Mouse (Mus musculus) hindbrain, embryonic 13.5 days (tissue): ENCODE data around the gene Olfr547. TPM values are rescaled to one million over a fixed set of nuclear protein-coding genes. Genes with fewer than 3 reads are reported as not detected.
"Not testable (repeated sequence)": the region's sequence is repeated elsewhere in the genome, so short reads cannot be mapped to it uniquely, and the experiment has no call there.

Experiments used
- ATAC-seq: fragments of 200-750 bp; cut with Nextera tagmentation; 2 replicates; pipeline ENCODE4 v1.8.0; 2017; ENCODE audit warnings: moderate TSS enrichment; ENCODE audit not compliant: low FRiP score
- H3K27ac ChIP-seq: fragments of 300-500 bp; sonication (generic); 2 replicates; pipeline ENCODE4 v1.5.1; 2015; ENCODE audit warnings: inconsistent platforms, mild to moderate bottlenecking, moderate library complexity
- H3K27me3 ChIP-seq: fragments of 300-500 bp; sonication (generic); 2 replicates; pipeline ENCODE4 v1.6.1; 2015; ENCODE audit warnings: mild to moderate bottlenecking, inconsistent platforms
- H3K36me3 ChIP-seq: fragments of 300-500 bp; sonication (generic); 2 replicates; pipeline ENCODE4 v1.6.1; 2015; ENCODE audit warnings: mild to moderate bottlenecking, inconsistent platforms
- H3K4me1 ChIP-seq: fragments of 300-500 bp; sonication (generic); replicated peaks from 2 replicates; pipeline ENCODE4 v1.6.1; 2015; ENCODE audit warnings: inconsistent platforms
- H3K4me2 ChIP-seq: fragments of 300-500 bp; sonication (generic); 2 replicates; pipeline ENCODE4 v1.6.1; 2015; ENCODE audit warnings: inconsistent platforms, mild to moderate bottlenecking, moderate library complexity
- H3K4me3 ChIP-seq: fragments of 300-500 bp; sonication (generic); 2 replicates; pipeline ENCODE4 v1.5.1; 2015; ENCODE audit warnings: mild to moderate bottlenecking, inconsistent platforms
- H3K9ac ChIP-seq: fragments of 300-500 bp; sonication (generic); 2 replicates; pipeline ENCODE4 v1.6.1; 2015; ENCODE audit warnings: mild to moderate bottlenecking, inconsistent platforms
- H3K9me3 ChIP-seq: fragments of 300-500 bp; sonication (generic); 2 replicates; pipeline ENCODE4 v1.6.1; 2016; ENCODE audit warnings: inconsistent platforms
- WGBS: fragments of 180-500 bp; shearing (Covaris S2); methylation state at CpG from one replicate; pipeline ENCODE4 v1.1.7; 2015; 5-methylcytosine and 5-hydroxymethylcytosine counted together
- polyA plus RNA-seq: library from polyadenylated mRNA; unstranded; fragments of >200 nt; fragmentation: Nextera tagmentation; extraction: Ambion mirVana; gene quantifications from 2 replicates; pipeline ENCODE4 v1.2.1, GENCODE M21; 2015

Gene Olfr547
- not detected in 2 replicates for polyA plus RNA-seq

DNA sequence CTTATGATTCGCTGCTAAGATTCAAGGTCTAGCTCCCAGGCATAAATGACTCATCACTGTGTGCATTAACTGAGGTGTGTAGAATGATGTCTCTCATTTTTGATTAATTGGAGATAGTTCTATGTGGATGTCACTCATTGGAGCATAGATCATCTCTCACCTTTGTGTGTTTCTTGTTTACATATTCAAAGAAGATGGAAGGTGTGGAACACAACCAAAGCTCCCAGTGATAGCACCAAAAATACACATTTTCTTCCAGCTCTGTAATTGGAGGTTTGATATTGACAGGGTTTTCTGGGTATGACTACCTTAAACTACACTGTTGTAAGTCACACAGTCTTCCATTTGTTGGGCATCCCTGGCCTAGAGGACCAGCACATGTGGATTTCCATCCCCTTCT lies at the start of gene Olfr547:
Gene Olfr547 (plus strand): TSS at position 301 of the 400 bp plus-strand sequence.
- Histone ChIP-seq H3K36me3 (no peaks in the 10 kb centered on the region), H3K4me2 (no peak within 1 kb of the TSS)

DNA sequence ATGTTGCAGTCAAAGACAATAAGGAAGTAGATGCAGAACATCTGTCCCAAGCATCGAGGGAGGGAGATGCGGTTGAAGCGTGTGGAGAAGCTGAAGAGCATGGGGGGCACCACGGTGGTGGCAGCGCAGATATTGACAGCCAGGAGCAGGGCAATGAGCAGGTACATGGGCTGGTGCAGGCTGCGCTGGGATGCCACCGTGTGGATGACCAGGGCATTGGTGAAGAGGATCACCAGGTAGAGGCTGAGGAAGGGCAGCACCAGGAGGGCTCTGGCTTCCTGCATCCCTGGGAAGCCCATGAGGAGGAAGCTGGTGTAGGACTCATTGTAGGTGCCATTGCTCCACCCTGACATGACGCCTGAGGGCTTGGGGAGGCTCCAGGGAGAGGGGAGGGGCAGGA lies 49.8 kb upstream of the Olfr547 start:
- 66% methylated on average over 8 of the region's 8 CpGs for WGBS
- not testable (repeated sequence) for H3K36me3 ChIP-seq, ATAC-seq, H3K4me1 ChIP-seq, H3K4me3 ChIP-seq, H3K27me3 ChIP-seq, H3K4me2 ChIP-seq, H3K9me3 ChIP-seq, H3K27ac ChIP-seq, H3K9ac ChIP-seq

More for the DNA sequence above, at the start of gene Olfr547:
- H3K27ac ChIP-seq = no peak within 1 kb of the TSS
- H3K4me1 ChIP-seq = no peaks in the 10 kb centered on the region
- H3K9ac ChIP-seq = no peak within 1 kb of the TSS
- 85% methylated on average over 1 of the region's 1 CpGs for WGBS
- H3K4me3 ChIP-seq = no peak within 1 kb of the TSS
- no peaks in the 10 kb centered on the region for H3K27me3 ChIP-seq
- no peak for ATAC-seq
- H3K9me3 ChIP-seq = no peaks in the 10 kb centered on the region

DNA sequence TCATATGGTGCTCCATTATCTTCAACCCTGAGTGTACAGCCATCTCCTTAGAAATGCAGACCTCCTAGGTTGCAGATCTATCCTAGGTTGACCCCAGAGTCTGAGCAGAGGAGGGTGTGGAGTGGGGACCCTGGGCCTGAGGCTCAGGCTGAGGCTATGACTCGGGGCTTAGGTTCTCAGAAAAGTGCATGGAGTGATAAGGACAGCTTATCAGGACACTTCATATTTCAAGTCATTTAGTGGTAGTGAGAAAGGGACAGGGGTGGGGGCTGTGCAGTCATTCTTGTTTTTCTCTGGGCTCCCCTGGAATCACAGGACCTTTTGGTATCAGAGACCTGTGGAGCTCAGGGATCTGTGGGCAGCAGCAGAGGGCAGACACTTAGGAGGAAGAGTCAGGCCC lies 48.4 kb upstream of the Olfr547 start:
- Histone ChIP-seq H3K4me3 (no peak overlapping the region), H3K9ac (no peak overlapping the region), H3K4me1 (no peaks in the 10 kb centered on the region), H3K36me3 (no peaks in the 10 kb centered on the region), H3K9me3 (no peaks in the 10 kb centered on the region), H3K27ac (no peak overlapping the region), H3K4me2 (no peak overlapping the region), H3K27me3 (no peaks in the 10 kb centered on the region)
- WGBS = 95% methylated on average over 1 of the region's 1 CpGs
- no peak for ATAC-seq

DNA sequence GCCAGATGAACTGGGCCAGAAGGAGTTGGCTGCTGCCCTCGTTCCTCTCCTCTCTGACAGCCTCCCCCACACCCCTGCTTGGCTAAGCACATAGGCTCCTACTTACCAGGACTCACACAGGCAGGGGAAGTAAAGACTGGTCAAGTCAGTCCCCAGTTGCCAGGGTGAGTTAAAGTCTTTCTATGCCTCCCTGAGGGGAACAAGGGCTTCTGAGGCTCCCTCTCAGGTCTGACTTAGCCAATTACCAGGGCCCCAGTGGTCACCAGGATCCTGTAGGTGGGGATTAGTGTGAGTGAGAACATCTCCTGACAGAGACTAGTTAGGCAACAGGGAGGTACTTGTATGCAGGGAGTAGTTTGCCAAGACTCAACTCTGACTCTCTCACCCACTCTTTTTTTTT lies 46.4 kb upstream of the Olfr547 start, which contains the start of gene Olfr544:
Gene Olfr544 (minus strand): TSS at position 153 of the 400 bp plus-strand sequence.
- no peak for ATAC-seq
- H3K4me1 ChIP-seq = no peaks in the 10 kb centered on the region
- no peak within 1 kb of the TSS for H3K4me2 ChIP-seq
- 54% methylated on average over 1 of the region's 1 CpGs for WGBS
- no peak within 1 kb of the TSS for H3K9ac ChIP-seq
- no peaks in the 10 kb centered on the region for H3K36me3 ChIP-seq
- no peak within 1 kb of the TSS for H3K27ac ChIP-seq
- no peaks in the 10 kb centered on the region for H3K9me3 ChIP-seq
- no peaks in the 10 kb centered on the region for H3K27me3 ChIP-seq
- no peak within 1 kb of the TSS for H3K4me3 ChIP-seq

DNA sequence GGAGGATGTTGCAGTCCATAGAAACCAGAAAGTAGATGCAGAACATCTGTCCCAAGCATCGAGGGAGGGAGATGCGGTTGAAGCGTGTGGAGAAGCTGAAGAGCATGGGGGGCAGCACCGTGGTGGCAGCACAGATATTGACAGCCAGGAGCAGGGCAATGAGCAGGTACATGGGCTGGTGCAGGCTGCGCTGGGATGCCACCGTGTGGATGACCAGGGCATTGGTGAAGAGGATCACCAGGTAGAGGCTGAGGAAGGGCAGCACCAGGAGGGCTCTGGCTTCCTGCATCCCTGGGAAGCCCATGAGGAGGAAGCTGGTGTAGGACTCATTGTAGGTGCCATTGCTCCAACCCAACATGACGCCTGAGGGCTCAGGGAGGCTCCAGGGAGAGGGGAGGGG lies 40.1 kb upstream of the Olfr547 start:
- not testable (repeated sequence) for ATAC-seq, H3K27ac ChIP-seq, H3K9me3 ChIP-seq, H3K4me1 ChIP-seq, H3K9ac ChIP-seq, H3K27me3 ChIP-seq, H3K4me2 ChIP-seq, H3K4me3 ChIP-seq, H3K36me3 ChIP-seq
- 58% methylated on average over 7 of the region's 7 CpGs for WGBS

DNA sequence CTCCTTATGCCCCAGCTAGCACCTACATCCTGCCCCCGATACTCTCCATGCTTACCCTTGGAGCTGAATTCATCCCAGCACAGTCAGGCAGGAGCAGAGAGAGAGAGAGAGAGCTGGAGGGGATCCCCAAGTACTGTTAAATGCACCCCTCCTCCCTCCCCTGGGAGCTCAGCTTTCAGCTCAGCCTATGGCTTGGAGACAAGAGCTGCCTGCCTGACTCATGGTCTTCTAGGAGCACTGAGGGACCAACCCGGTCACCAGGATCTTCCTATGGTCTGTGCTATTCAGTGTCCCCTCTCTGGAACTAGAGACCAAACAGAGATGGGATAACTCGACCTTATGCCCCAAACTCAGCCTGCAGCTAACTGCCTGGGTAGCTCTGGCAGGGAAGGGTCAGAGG lies 35.1 kb upstream of the Olfr547 start, which contains the start of gene Olfr545:
Gene Olfr545 (minus strand): TSS at position 101 of the 400 bp plus-strand sequence.
- Histone ChIP-seq H3K27me3 (no peaks in the 10 kb centered on the region), H3K27ac (no peak within 1 kb of the TSS), H3K9me3 (no peaks in the 10 kb centered on the region), H3K4me3 (no peak within 1 kb of the TSS), H3K36me3 (no peaks in the 10 kb centered on the region), H3K4me1 (no peaks in the 10 kb centered on the region), H3K4me2 (no peak within 1 kb of the TSS), H3K9ac (no peak within 1 kb of the TSS)
- no peak for ATAC-seq
- WGBS = 64% methylated on average over 3 of the region's 3 CpGs

DNA sequence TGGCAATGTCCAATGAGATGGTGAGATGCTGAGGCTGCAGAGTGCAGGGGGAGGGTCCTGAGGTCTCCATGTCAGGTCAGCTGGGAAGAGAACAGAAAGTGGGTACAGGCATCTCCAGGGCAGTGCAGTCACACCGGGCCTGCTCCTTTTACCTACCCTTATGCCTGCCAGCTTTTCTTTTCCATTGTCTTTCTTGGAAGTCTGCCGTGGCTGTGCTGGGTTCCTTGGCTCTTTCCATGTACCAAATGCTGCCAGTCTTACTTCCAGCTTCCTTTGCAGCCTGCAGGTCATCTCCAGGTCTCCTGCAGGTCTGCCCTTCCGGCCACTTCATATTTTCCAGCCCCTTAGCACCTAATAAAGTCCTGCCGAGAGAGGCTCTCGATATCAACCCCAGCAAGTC lies 32.6 kb upstream of the Olfr547 start:
- H3K27me3 ChIP-seq = no peaks in the 10 kb centered on the region
- no peak overlapping the region for H3K27ac ChIP-seq
- H3K9ac ChIP-seq = no peak overlapping the region
- no peak for ATAC-seq
- no peaks in the 10 kb centered on the region for H3K36me3 ChIP-seq
- no peak overlapping the region for H3K4me3 ChIP-seq
- no peak overlapping the region for H3K4me2 ChIP-seq
- H3K9me3 ChIP-seq = no peaks in the 10 kb centered on the region
- WGBS = 84% methylated on average over 5 of the region's 5 CpGs
- no peaks in the 10 kb centered on the region for H3K4me1 ChIP-seq

DNA sequence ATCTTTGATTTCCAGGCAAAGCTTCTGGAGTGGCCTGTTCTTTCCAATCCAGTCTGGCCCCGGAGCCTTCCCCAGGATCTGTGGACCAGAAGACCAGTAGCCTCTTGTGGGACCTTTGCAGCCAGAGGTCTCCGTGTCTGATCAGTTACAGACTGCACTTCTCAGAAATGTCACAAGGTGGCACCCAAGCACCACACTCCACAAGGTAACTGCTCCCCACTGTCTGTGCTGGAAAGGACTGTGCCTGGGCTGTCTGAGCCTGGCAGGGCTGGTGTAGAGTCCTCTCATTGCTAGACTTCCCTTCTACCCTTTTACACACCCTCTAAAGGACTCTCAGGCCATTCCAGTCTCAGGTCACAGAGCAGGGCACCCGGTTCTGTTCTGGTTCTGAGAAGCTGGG lies 27.7 kb upstream of the Olfr547 start:
- 43% methylated on average over 3 of the region's 3 CpGs for WGBS
- ATAC-seq = peak; percentile 84
- peaks cover 6% of the 10 kb centered on the region; the same call in 1 of the 2 replicates for H3K27me3 ChIP-seq

DNA sequence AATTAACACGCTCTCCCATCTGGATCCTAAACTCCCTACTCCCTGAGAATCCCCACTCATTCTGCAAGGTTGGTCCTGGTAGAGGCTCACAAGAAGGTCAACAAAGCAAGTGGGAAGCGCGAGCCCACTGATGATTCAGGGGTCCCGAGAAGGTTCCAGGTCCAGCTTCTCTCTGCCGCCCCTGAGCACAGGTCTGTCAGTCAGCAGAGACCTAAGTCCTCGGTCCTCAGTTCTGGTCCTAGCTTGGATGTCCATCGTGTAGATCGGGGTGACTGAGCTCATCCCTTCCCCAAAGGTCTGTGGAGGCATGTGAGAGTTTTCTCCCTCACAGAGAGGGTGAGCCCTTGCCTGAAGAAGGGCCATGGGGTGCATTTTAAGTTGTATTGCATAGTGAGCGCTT lies 26.5 kb upstream of the Olfr547 start:
- H3K4me2 ChIP-seq = no peak overlapping the region
- H3K4me3 ChIP-seq = no peak overlapping the region
- H3K9ac ChIP-seq = no peak overlapping the region
- H3K27ac ChIP-seq = no peak overlapping the region
- 91% methylated on average over 9 of the region's 9 CpGs for WGBS
- no peaks in the 10 kb centered on the region for H3K9me3 ChIP-seq
- peaks cover 13% of the 10 kb centered on the region; the same call in 1 of the 2 replicates for H3K27me3 ChIP-seq
- 0 out of 2 replicates have a peak, but pooled peaks cover 3% of the 10 kb centered on the region for H3K4me1 ChIP-seq
- no peak for ATAC-seq
- no peaks in the 10 kb centered on the region for H3K36me3 ChIP-seq

More for the DNA sequence above, 27.7 kb upstream of the Olfr547 start:
- no peaks in the 10 kb centered on the region for H3K36me3 ChIP-seq
- no peak overlapping the region for H3K4me3 ChIP-seq
- no peaks in the 10 kb centered on the region for H3K9me3 ChIP-seq
- no peak overlapping the region for H3K27ac ChIP-seq
- no peaks in the 10 kb centered on the region for H3K4me1 ChIP-seq
- H3K9ac ChIP-seq = no peak overlapping the region
- H3K4me2 ChIP-seq = no peak overlapping the region

DNA sequence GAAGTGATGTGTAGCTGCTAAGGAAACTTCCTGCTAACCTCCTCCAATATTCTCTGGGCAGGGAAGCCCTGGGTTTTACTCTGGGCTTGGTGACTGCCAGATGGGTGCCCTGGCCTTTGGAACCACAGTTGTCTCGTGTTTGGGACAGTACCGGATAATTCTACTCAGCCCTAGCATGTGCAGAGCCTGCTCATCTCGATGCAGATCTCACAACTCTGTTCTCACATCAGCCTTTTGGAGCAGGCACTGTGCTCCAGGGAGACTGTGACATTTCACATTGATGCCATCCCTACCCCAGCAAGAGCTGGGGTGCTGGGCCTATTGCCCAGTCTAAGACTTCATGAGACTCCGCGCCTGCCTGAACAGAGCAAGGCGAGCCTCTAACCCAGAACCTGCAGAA lies 25.9 kb upstream of the Olfr547 start:
- Histone ChIP-seq H3K27ac (no peak overlapping the region), H3K9me3 (no peaks in the 10 kb centered on the region), H3K36me3 (no peaks in the 10 kb centered on the region), H3K4me2 (no peak overlapping the region), H3K27me3 (peaks cover 16% of the 10 kb centered on the region), H3K4me1 (0 out of 2 replicates have a peak, but pooled peaks cover 8% of the 10 kb centered on the region), H3K4me3 (no peak overlapping the region), H3K9ac (no peak overlapping the region)
- ATAC-seq = no peak
- WGBS = 90% methylated on average over 6 of the region's 6 CpGs

DNA sequence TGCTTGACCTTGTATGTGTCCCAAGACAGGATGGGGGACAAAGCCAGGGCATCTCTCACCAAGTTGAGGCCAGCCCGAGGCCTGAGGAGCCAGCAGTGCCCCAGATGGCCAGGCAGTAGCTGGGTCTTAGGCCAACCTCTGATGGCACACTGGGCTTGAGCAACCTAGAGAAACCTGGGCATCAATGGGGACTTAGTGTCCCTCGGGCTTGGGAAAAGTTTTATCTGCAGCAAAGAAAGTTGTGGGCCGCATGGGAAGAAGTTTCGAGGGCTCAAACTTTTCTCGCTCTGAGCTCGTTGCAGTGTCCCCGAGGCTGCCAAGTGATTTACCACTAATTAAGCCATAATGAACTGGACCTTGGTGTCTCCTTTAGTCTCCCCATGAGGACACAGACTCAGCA lies 24.8 kb upstream of the Olfr547 start:
- H3K9ac ChIP-seq = no peak overlapping the region
- no peak overlapping the region for H3K27ac ChIP-seq
- no peak for ATAC-seq
- no peak overlapping the region for H3K4me3 ChIP-seq
- peaks cover 23% of the 10 kb centered on the region for H3K27me3 ChIP-seq
- no peak overlapping the region for H3K4me2 ChIP-seq
- H3K36me3 ChIP-seq = no peaks in the 10 kb centered on the region
- H3K4me1 ChIP-seq = 0 out of 2 replicates have a peak, but pooled peaks cover 9% of the 10 kb centered on the region
- 80% methylated on average over 7 of the region's 7 CpGs for WGBS
- no peaks in the 10 kb centered on the region for H3K9me3 ChIP-seq

DNA sequence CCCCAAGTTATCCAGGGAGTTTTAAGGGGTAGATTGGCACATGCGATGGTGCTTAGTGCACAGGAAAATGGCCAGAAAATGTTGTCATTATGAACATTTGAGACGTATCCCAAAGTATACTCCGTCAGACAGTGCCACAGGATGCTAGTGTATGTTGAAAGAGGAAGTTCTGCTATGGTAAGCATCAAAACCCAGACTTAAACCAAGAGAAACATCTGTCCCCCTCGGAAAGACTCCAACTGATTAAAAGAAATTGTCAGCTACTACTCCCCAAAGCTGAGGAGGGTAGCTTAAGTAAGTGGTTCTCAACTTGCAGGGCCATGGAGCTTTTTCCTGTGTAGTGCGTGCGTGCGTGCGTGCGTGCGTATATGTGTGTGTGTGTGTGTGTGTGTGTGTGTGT lies 22.6 kb upstream of the Olfr547 start:
- Histone ChIP-seq H3K27ac (no peak overlapping the region), H3K36me3 (no peaks in the 10 kb centered on the region), H3K9ac (no peak overlapping the region), H3K9me3 (no peaks in the 10 kb centered on the region), H3K27me3 (peaks cover 23% of the 10 kb centered on the region), H3K4me3 (no peak overlapping the region), H3K4me1 (0 out of 2 replicates have a peak, but pooled peaks cover 12% of the 10 kb centered on the region), H3K4me2 (no peak overlapping the region)
- ATAC-seq = no peak
- WGBS = 91% methylated on average over 10 of the region's 10 CpGs

DNA sequence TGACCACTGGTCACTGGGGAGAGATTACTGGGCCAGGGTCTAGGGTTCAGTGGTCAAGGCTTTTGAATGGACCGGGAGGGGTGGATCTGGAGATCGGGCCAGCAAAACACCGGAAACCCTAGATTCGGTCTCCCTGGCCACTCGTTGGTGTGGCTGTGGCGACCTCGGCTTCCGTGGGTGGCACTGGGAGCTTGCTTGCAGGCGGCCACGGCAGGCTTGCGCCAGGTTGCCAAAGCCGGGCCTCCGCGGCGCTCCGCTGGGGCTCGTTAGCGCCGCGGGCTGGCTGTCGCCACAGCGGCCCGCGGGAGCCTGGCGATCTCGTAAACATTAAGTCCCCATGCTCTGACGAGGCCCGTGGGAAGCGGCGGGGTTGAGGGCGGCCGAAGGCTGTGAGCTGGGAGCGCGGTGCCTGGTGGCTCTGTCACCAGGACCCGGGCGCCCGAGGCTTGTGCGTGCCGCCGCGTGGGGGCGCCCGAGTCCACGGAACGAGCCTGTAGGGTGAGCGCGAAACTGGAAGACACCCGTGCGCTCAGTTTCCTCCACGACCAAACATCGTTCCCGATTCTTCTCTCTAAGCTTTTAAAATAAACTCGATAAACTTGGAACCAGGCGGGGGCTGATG lies 21.6 kb upstream of the Olfr547 start:
- peaks cover 12% of the 10 kb centered on the region; the same call in 1 of the 2 replicates for H3K4me1 ChIP-seq
- ATAC-seq = peak; percentile 97
- no peaks in the 10 kb centered on the region for H3K36me3 ChIP-seq
- peaks cover 23% of the 10 kb centered on the region for H3K27me3 ChIP-seq
- H3K4me2 ChIP-seq = peak overlapping the region; percentile 76
- H3K9ac ChIP-seq = peak overlapping the region; percentile 82
- H3K4me3 ChIP-seq = peak overlapping the region; percentile 54
- H3K9me3 ChIP-seq = no peaks in the 10 kb centered on the region
- H3K27ac ChIP-seq = no peak overlapping the region
- WGBS = 1% methylated on average over 54 of the region's 54 CpGs
